Mouse (Mus musculus): Measurements from ENCODE around the gene Ankrd26. TPM values are rescaled to one million over a fixed set of nuclear protein-coding genes. Genes with fewer than 3 reads are reported as not detected.
A peak's percentile ranks its signal among the peaks of the same experiment; 100 is the strongest.
"Not testable (repeated sequence)": the region's sequence is repeated elsewhere in the genome, so short reads cannot be mapped to it uniquely, and the experiment has no call there.

Gene Ankrd26
- 1 to 10 TPM; 8.1 to 9.4 TPM for total RNA-seq (2021)
- long read RNA-seq, experiment 1, result 0 reads
- long read RNA-seq, experiment 2, full-length matches to known transcripts, result 2 of 2 reads
- long read RNA-seq, experiment 2, partial matches to known transcripts, result 0 of 2 reads
- long read RNA-seq, experiment 2, other reads (novel, unspliced or antisense), result 0 of 2 reads

DNA sequence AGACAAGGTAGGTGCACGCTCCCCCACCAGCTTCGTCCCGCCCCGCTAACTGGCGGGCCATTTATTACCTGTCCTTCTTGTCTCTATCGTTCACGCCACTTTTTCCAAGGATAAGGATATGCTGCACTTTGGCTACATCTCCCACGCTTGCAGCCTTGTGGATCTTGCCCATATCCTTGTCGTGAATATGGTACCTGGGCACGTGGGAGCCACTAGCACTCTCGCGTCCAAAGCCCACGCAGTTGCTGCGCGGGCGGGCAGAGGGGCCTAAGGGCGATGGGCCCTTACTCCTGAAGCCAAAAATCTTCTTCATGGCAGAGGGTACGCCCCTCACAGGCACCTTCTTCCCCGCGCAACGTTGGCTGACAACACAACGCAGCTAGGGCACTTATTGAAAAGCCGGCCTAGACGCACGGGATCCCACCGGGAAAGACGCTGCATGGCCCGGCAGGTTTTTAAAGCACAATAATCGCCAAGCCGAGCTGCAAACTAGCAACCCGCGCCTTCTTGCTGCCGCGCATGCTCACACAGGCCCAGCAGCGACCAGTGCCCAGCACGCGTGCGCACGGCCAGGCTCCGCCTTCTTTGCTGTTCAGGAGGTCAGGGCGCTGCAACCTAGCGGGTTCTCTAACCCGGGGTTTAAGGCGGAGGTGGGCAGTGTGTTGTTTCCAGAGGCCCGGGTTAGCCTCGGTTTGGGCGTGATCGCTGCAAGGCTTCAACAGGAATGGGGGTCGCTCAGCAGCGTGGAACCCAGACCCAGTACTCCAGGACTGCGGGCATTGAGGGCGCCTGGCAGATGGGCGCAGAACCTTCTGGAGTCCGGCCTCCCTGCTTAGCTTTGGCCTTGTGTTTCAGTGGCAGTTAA lies at the start of gene Ankrd26:
Ankrd26 (minus strand) TSS at position 482 of the 865 bp plus-strand sequence.
- intact Hi-C loops (cut with DNase I), result no loop called here
- peak; percentile 87 to 92 for DNase-seq (ENCODE audit: low spot score in 2 of 2)

DNA sequence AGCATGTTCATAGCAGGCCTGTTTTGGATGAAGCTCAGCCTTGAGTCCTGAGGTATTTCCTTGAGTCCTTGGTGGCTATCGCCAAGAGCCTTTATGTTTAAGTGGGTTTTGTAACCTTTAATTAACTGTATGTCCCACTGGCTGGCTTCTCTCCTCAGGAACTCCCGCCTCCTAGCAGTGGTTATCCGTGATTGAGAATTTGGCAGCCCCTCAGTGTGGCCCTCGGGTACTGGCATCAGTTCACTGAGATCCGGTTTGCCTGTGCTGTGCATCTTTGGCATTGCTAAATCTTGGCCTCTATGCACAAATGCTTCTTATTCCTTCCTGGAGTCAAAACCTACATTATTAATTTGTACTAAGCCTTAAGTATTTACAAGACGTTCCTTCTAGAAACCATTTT lies 46.9 kb upstream of the Ankrd26 start:
- intact Hi-C loops (cut with DNase I), result no loop called here
- DNase-seq (ENCODE audit: low spot score in 2 of 2), result no peak

DNA sequence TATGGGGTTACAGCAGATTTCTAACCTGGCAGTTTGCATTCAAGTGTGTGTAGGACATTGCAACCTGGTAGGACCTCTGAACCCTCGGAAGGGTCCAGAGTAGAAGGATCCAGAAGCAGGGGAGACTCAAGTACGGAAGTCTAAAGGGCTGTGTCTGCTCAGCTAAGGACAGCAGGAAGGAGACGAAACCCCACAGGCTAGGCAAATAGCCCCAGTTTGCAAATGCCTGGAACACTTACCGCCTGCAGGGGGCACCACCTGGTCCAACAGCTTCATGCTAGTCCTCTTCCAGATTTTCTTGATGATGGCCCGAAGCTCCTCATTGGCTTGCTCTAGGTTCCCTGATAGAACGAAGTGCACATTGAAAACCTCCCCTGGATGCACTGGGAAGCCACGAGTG lies 43.9 kb upstream of the Ankrd26 start:
- intact Hi-C loops (cut with DNase I), result no loop called here
- no peak for DNase-seq (ENCODE audit: low spot score in 2 of 2)

DNA sequence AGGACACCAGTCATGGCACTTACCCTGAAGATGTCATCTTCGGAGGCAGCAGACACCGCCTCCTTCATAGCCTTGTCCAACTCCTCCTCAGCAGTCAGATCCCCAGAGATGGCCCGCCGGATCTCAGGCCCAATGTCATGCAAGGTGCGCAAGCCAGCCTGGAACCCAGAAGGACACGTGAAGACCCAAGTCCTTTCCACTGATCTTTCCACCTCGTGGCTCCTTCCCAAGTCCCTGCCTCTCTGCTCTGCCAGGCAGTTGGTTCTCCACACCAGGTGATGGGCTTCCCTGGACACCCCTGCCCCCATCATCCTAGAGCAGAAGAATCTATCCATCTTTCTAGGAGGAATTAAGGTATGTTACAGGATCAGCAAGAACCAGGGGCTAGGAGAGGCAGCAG lies 41.8 kb upstream of the Ankrd26 start:
- intact Hi-C loops (cut with DNase I), result no loop called here
- DNase-seq (ENCODE audit: low spot score in 2 of 2), result no peak

DNA sequence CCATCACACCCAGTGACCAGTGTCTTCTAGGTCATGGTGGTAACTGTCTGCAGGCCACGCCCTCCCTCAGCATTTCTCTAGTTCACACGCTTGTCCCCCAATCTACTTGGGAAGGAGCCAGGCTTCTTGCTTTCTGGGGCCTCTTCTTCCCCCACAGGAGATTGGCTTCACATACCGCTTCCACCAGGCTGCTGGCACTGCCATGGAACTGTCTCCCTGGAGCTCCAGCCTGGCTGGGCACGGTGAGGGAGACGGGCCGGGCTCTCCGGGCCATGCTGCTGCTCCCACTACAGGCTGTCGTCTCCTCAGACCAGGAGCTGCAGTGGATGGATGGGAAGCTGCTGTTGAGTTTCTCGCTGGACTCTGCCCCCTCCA lies 33.6 kb upstream of the Ankrd26 start:
- DNase-seq (ENCODE audit: low spot score in 2 of 2), result no peak
- intact Hi-C loops (cut with DNase I), result no loop called here

DNA sequence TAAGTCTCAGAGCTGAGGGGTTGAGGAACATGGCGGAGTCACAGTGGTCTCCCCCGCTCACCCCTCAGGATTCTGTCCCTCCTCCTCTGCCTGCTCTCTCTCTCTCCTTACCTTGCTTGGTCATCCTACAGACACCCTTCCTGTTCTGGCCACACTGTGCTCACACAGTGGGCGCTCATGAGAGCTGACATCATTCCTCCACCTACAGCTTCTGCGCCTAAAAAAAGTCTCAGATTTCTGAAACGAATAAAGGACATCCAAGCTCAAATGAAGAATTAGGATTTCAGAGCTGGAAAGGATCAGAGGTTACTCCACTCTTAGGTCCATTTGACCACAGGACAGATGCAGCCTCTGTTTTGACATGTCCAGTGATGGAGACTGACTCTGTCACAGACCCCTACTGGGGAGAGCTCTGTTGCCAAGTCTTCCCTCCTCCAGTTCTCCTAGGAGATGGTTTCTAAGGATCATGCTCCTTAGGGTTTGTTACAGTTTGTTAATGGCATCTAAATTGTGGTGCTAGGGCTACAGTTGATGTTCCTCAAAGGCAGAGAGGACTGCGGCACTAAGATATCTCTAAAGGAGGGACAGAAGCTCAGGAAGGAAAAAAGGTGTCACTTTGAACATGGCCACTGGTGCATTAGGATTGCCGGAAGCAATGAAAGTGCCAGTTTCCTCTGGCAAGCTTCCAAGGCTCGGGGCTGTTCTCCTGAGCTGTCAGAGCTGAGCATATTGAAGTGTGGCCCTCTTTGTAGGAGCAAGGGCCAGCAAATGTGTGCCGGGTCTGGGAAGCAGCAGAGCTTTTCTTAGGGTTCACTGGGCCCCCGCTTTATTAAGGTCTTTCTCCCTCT lies 33.0 kb upstream of the Ankrd26 start:
- peak in 1 of 2 experiments; percentile 42 for DNase-seq (ENCODE audit: low spot score in 2 of 2)
- intact Hi-C loops (cut with DNase I), result no loop called here

DNA sequence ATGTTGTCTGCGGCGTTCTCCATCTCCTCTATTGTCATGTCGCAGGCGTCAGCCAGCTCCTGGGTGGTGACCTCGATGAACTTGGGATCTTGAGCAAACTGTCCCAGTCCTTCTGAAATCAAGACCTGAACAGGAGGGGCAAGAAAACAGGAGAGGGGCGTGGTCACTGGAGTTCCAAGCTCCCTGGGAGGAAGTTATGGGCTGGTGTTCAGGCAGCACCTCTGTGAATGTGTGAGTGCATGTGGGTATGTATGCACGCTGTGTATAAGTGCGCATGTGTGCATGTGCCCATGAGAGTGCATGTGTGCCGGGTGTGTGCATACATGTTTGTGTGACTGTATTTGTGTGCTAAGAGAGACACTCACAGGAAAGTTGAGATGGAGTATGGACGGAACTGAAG lies 32.0 kb upstream of the Ankrd26 start:
- intact Hi-C loops (cut with DNase I), result no loop called here

DNA sequence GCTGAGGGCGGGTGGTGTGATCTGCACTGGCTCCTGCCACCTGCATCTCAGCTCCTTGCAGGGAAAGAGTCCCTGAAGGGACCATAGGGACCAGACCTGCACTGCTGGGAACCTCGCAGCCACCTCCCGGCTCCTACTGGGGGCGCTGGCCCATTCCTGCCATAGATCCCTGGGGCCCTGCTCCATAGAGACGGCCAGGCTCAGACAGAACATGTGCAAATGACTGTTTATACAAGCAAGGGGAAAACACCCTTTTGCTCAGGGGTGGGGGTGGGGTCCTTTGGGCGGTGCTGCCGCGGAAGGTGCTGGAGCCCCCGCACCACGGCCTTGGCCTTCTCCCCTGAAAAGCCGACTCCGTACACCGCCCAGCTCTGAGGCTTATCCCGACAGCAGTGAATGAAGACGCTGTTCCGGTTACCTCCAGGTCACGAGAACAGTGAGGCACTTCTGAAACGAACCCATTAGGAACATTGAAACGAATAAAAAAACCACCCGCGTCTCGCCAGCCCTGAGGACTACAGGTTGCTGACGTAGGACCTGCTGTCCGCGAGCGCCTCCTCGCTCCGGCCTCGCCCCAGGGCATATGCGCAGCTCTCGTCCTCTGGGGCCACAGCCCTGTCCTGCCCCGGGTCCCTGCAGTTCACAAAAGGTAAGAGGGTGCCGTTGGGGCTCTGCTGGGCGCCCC lies 31.5 kb upstream of the Ankrd26 start:
- intact Hi-C loops (cut with DNase I), result no loop called here
- peak in 1 of 2 experiments; percentile 10 for DNase-seq (ENCODE audit: low spot score in 2 of 2)

More for the DNA sequence above, 32.0 kb upstream of the Ankrd26 start:
- no peak for DNase-seq (ENCODE audit: low spot score in 2 of 2)

DNA sequence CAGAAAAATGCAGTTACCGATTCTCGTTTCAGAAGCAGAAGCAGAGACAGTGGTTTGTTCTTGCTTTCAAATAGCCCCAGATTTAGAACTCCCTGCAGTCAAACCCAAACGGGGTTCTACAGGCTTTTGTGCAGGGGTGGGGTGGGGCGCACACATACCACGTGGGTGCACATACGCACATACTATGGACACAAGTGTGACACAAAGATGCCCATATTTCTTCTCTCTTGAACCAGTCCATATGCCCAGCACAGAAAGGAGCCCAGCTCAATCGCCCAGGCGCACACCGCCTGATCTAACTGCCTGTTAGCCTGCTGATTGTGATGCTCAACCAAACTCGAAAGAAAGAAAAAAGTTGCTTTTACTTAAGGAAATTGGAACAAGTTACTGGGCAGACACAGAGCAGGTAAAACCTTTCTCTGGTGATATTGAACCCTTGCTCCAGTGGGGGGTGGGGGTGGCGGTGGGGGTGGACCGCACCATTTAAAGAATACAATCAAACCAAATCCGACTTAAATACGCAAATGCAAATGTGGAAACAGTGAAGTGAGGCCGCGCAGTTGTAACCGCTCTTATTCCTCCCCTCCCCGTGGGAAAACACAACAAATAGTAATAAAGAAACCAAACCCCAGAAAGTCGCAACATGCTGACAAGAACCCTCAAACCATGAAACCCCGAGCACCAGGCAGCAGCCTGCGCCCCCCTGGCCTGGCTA lies 30.8 kb upstream of the Ankrd26 start:
- intact Hi-C loops (cut with DNase I), result no loop called here
- DNase-seq (ENCODE audit: low spot score in 2 of 2), result no peak

DNA sequence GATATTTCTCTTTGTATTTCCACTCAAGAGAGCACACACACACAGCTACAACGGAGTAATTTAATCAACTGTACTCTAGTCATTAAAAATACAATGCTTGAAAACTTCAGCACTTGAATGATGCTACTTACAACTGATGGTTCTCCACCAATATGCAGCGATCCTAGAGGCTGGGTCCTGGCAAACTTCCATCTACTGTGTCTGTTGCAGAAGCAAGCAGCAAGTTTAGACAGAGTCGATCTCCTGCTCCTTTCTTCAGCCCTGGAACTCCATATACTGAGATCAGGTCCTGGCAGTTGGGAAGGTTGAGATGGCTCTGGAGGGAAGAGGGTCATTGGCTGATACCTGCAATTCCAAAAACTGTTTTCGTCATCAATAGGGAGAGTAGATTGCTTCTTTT lies 16.7 kb upstream of the Ankrd26 start:
- DNase-seq (ENCODE audit: low spot score in 2 of 2); intact Hi-C loops (cut with DNase I): not testable (repeated sequence)

DNA sequence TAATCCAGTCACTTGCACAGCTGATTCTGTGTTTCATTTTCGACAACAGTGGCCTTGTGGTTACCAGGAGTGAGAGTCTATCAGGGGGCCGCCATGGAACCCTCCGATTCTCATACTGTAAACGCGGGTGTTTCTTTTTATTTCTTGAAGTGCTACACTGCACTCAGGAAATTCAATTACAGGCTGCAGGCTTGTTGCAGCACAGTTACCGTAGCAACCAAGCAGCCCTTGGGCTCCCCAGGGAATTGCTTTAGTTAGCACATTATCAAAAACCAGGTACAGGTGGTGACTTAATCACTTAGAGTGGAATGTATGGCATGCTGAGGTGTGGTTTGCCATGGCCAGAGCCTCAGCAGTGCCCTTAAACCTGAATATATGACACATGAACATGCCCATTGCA lies 12.3 kb upstream of the Ankrd26 start:
- intact Hi-C loops (cut with DNase I), result no loop called here
- DNase-seq (ENCODE audit: low spot score in 2 of 2), result no peak

DNA sequence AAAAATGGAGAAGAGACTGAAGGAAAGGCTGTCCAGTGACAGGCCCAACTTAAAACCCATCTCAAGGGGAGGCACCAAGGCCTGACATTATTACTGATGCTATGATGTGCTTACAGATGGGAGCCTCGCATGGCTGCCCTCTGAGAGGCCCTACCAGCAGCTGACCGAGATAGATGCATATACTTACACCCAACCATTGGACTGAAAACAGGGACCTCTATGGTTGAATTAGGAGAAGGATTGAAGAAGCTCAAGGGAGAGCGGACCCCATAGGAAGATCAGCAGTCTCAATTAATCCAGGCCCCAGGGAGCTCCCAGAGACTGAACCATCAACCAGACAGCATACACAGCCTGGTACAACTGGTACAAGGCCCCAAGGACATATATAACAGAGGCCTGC lies 5.8 kb upstream of the Ankrd26 start:
- no peak for DNase-seq (ENCODE audit: low spot score in 2 of 2)
- intact Hi-C loops (cut with DNase I), result no loop called here

DNA sequence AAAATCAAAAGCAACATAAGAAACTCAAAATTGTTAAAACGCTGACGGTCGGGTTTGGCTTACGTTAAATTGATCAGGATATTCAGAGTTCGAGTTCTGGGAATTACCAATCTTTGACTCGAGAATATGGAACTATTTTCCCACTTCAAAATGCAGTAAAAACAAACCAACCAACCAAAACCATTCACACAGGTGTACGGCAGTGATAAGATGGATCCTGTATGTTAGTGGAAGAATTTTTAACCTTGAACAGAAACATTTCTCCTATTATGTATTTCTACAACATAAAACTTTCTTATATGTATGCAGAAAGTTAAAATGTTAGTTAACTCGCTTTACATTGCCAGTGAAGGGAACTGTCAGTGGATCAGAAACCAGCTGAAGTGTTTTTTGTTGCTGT lies 801 bp downstream of the Ankrd26 start:
- intact Hi-C loops (cut with DNase I), result no loop called here
- no peak for DNase-seq (ENCODE audit: low spot score in 2 of 2)

DNA sequence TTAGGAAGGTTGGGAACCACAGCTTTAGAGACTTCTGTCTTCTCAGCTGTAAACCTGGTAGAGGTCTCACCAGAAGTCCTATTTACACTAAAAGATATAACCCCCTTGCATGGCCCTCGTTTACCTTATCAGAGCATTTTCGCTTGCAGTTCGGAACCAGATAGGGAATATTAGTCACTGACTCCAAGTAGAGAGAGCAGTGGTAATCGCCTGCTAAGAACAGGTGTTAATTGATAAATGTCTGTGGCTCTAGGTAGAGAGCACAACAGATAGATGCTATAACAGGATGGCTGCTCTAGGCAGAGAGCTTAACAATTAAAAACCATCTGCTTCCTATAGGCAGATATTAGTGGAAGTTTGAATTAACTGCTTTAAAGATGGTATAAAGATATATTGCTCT lies 23.4 kb downstream of the Ankrd26 start:
- DNase-seq (ENCODE audit: low spot score in 2 of 2), result no peak
- intact Hi-C loops (cut with DNase I), result no loop called here

DNA sequence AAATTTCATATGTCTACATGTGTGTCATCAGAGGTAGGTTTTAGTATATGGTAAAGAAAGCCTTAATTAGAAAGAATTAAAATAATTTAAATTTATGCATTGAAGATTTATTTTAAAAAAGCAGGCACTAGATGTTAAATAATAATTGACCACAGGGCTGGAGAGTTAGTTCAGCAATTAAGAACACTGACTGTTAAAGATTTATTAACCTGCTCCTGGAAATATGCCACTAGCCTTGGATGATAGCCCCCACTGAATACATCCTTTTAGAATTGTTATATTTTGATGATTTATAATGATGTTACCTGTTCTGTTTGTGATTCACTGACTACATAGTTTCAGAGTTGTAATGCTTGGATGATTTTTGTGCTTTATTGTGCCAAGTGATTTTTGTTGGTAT lies 24.8 kb downstream of the Ankrd26 start:
- intact Hi-C loops (cut with DNase I), result not testable (repeated sequence)

DNA sequence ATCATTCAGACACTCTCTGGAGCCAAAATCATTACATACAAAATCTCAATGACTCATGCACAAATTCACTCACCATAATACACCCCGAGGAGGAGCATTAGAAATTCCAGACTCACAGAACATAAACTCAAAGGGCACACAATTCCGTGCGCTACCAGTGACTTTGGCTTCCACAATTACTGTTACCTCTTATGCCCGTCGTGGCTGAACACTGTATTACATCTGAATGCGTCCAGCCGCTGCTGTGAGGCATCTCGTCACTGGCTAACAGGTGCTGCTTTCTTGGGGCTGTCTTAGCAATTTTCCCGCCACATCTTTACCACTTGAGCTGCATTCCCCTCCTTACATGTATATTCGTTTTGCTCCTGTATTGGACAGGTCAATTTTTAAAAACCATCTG lies 26.7 kb downstream of the Ankrd26 start:
- no peak for DNase-seq (ENCODE audit: low spot score in 2 of 2)
- intact Hi-C loops (cut with DNase I), result no loop called here

More for the DNA sequence above, 24.8 kb downstream of the Ankrd26 start:
- not testable (repeated sequence) for DNase-seq (ENCODE audit: low spot score in 2 of 2)

DNA sequence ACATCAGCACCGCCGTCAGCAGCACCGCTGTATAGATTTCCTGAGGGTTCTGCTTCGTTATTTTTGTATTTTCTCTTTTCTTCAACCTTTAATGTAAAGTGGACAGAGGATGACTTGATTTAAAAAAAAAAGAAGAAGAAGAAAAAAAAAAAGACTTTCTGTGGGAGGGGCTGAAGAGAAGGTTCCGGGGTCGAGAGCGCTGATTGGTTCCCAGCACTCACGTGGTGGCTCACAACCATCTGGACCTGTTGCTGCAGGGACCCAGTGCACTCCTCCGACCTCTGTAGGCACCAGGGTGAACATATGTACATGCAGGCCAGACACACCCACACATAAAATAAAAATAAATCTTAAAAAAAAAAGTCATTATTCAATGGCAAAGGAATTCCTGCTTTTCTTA lies 28.6 kb downstream of the Ankrd26 start:
- intact Hi-C loops (cut with DNase I), result no loop called here
- no peak for DNase-seq (ENCODE audit: low spot score in 2 of 2)

DNA sequence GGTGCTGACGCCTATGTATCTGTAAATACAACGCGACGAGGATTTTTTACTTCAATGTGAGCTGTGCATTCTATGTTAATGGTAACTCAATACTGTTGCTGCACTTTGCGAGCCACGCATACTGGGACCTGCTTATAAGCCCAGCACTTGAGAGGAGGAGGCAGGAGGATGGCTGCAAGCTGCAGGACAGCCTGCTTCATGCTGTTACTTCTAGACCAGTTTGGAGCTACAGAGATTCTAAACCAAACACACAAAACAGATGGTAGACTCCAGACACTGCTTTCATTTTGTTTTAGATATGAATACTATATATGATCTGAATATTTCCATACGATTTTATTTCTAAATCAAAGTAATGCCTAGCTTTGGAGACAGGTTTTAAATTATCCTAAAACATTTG lies 41.4 kb downstream of the Ankrd26 start:
- intact Hi-C loops (cut with DNase I), result no loop called here
- peak in 1 of 2 experiments; percentile 6 for DNase-seq (ENCODE audit: low spot score in 2 of 2)

DNA sequence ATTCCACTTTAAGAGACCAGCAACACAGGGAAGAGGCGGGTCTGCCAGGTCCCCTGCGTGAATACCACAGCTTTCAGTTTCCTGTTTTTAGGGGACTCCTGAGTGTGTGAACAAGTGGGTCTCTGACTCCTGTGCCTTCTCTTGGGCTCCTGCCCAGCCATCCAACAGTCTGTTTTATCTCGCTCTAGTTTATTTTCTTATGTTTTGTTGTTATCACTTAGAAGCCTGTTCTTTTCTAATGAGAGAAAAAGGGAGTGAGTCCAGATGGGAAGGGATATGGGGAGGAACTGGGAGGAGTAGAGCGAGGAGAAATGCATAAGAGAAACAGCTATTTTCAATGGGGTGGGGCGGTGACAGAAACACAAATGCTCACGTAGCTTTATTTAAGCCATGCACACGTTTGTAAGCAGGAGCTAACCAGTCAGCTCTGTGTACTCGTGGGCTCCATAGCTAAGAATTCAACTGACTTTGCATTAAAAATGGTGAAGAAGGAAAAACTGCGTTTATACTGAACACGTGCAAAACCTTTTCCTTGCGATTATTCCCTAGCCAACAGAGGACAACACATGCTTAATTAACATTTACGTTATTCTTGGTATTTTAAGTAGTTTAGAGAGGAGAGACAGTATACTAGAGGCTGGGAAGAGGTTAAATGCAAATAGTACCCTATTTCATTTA lies 48.6 kb downstream of the Ankrd26 start:
- intact Hi-C loops (cut with DNase I), result no loop called here
- DNase-seq (ENCODE audit: low spot score in 2 of 2), result no peak
